Mouse (Mus musculus) lung, postnatal 36 days (tissue): ENCODE measurements around the gene Tgoln1.

Source experiments
- DNase-seq: peaks from one replicate; pipeline ENCODE4 v3.0.0; 2022; ENCODE audit warnings: mixed read lengths

Tgoln1 gene

GRCm38 (mm10) chr6:72616643-72617288, at the start of gene Tgoln1:
Gene Tgoln1 (minus strand): TSS chr6:72617000.
- peak; percentile 97 for DNase-seq

DNA sequence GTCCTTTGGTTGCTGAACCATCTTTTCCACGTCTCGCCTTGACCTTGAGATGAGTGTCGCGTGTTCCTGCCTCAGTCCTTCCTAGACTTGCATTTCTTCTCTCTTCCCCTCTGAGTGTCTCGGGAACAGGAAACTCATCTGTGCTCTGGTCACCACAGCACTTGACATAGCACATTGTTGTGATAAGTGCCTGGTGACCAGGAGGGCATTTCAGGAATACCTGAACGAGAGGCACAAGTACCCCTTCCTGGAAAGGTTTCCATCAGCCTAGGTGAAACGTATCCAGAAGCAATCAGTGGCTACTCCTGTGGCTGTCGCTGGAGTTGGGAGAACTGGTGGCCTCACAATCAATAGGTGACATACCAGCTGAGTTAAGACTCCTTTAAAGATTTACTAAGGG, 47.5 kb upstream of the Tgoln1 start:
- peak; percentile 68 for DNase-seq

GRCm38 (mm10) chr6:72663000-72663399, 46.2 kb upstream of the Tgoln1 start:
- no peak for DNase-seq

- no peak for DNase-seq
These were observed 43.6 kb upstream of the Tgoln1 start for GRCm38 (mm10) chr6:72660391-72660720.

- DNase-seq = no peak
These were observed 43.1 kb upstream of the Tgoln1 start for GRCm38 (mm10) chr6:72659717-72660390.

DNA sequence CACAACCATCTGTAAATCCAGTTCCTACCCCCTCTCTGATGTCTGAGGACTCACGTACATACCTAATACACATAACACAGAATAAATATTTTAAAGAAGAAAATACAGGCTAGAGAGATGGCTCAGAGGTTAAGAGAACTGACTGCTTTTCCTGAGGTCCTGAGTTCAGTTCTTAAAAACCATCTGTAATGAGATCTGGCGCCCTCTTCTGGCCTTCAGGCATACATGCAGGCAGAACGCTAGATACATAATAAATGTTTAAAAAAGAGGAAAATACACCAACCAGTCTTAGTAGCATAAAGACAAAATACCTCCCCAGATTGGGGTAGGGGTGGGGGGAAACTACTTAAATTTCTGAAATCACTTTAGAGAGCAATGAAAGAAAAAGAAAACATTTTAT, 41.2 kb upstream of the Tgoln1 start:
- peak; percentile 61 for DNase-seq

- no peak for DNase-seq
These were observed 39.2 kb upstream of the Tgoln1 start for GRCm38 (mm10) chr6:72656053-72656442.

DNA sequence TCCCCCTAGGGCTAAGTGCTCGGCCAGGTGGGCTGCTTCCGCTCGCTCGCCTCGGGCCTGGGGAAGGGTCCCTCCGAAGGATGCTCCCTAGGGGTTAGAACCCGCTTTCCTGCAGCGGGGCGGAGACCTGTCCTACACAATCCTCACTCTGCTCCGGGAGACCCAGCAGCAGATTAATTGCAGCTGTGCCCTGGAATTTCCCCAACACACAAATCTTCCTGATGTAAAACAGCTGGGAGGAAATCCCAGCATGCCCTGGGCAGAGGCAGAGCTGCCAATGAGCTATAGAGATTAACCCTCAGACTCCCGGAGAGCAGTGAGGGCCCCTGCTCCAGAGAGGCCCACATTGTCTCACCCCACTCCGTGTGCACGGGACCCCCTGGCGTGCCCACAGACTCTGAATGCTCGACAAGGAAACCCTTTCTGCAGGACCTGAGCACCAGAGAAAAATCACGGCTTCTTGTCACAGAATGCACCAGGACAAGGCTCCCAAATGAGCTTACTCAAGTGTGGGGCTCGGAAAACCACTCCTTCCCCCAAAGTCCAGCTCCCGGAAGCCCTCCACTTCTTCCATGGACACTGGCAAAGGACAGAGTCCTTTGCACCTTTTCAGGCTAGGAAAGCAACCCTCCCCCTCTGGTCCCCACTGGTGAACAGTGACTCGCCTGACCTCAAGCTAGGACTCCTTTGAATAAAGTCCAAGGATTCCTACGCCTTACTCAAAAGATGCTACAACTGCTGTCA, 38.7 kb upstream of the Tgoln1 start:
- DNase-seq = peak; percentile 72

DNA sequence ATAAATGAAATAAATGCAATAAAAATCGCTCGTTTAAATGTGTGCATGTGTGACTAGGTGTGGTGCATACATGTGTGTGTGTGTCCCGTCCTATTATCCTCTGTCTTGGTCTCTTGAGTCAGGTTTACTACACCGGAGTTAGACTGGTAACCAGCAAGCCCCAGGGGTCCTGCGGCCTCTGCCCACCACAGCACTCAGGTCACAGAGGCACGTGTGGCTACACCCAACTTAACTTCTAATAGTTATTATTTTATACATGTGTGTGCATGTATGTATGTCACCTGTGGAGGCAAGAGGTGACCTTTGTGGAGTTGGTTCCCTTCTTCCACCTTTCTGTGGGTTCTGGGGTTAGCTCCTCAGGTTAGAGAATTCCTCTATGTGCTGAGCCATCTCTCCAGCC, 37.6 kb upstream of the Tgoln1 start:
- no peak for DNase-seq

DNA sequence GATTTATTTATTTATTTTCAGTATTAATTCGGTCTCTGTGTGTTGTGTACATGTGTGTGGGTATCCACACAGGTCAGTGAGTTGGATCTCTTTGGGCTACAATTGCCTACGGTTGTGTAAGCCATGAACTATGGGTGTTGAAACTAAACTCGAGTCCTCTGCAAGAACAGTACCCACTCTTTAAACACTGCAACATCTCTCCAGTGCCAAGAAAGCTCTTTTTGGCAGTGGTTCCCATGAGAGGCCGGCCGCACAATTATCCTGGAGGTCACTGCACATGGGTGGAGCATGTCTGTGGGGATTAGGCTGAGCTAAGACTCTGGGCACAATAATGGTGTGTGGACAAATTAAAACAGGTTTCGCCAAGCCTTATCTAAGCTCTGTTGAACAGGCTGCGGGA, 36.6 kb upstream of the Tgoln1 start:
- DNase-seq = peak; percentile 93

DNA sequence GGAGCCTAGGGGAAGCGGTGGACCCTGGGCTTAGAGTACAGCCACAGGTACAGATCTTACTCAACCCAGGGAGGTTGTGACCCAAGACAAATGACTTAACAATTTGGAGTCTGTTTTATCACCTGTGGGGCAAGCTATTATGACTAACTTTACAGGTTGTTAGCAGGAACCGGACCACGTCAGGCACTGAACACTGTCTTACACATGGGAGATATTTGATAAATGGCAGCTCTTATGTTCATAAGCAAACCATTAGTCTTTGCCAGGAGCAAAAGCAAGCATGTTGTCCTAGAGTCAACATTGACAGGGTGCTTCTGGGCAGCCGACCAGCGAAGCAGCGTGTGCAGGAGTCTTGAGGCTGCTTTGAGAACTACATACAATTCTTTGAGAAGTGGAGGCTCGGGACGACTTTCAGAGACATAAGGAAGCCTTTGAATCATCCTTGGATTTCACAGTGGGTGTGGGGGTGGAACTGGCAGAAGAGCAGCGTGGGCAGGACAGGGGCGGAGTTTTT, 33.6 kb upstream of the Tgoln1 start:
- peak; percentile 80 for DNase-seq

DNA sequence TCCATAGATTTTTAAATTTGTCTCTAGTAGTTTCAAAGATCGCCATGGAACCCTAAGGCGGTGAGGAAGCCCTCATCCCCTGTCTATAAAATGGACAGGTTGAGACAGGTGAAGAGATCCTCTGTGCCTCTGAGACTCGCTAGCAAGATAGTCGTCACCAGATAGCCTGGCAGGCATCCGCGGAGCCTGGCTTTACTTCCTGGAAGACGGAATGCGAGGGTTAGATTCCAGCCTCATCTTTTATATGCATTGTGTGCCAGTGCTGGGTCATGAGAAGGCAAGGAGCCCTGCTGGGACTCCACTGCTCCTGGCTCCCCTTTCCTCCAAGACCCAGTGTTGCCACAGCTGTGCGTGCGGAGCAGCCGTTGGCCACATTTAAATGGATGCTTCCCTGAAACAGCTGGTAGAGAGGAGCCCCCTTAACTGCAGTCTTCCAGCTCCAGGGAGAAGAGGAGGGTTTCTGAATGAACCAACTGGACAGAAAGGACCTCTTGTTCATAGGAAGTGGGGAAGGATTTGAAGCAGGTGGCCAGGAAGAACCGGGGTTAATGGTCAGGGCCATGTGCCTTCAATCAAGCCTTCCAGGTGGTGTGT, 31.3 kb upstream of the Tgoln1 start:
- DNase-seq = no peak

- peak; percentile 88 for DNase-seq
These were observed 30.6 kb upstream of the Tgoln1 start for GRCm38 (mm10) chr6:72647383-72647820.

DNA sequence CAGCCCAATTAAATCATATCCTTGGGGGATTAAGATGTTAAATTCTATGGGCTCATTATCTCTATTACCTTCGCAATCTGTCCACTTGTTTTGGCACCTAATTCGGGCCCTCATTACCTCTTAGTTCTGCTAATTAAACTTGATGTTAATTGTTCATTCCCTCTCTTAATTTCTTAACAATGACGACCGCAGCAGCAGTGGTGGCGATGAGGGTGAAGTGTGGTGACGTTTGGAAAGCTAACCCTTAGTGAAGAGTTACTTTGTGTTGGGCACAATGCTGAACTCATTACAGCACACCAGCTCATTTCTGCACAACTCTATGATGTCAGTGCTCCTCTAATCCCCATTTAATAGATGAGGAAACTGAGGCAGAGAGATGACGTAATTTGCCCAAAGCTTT, 28.6 kb upstream of the Tgoln1 start:
- DNase-seq = no peak

DNA sequence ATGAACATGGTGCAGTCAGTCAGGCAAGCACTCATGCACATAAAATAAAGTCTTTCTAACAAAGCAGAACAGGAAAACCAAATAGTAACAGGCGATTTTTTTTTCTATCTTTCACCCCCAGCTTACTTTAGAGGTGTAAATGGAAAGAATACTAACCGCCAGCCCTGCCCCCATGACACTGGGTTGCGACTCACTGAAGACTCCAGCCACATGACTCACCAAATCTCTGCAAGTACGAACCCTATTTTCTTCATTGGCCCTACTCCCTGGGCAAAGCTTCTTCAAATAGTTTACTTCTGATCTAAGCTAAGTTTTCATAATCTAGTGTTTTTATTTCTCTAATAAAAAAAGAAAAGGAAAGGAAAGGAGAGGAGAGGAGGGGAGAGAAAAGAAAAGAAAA, 27.8 kb upstream of the Tgoln1 start:
- no peak for DNase-seq

DNA sequence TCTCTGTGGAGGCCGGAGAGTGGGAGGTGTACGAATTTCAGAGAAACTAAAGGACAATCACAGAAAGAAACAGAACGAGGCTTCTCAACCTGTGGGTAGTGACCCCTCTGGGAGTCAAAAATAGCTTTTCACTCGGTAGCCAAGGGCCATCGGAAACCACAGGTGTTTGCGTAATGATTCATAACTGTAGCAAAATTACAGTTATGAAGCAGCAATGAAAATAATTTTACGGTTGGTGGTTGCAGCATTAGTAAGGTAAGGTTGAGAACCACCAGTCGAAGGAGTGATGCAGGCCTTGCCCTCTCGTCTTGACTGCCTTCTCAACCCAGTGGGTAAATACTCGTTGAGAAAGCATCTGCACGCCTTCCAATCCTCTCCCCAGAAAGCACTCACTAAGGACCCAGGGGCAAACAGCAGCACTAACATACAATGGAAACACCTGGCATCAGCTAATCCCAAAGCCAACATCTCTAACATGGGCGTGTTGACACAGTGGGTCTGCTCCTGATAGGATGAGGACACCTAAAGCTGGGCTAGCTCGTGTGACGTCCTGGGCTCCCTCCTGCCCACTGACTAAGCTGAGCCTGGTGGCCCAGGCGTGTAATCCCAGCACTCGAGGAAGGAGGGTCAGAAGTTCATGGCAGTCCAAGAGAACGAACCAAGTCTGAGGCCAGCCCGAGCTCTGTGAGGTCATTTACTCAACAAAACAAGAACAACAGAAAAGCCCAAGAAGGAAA, 24.6 kb upstream of the Tgoln1 start:
- peak; percentile 39 for DNase-seq

- DNase-seq = no peak
These were observed 20.1 kb upstream of the Tgoln1 start for GRCm38 (mm10) chr6:72636940-72637339.

DNA sequence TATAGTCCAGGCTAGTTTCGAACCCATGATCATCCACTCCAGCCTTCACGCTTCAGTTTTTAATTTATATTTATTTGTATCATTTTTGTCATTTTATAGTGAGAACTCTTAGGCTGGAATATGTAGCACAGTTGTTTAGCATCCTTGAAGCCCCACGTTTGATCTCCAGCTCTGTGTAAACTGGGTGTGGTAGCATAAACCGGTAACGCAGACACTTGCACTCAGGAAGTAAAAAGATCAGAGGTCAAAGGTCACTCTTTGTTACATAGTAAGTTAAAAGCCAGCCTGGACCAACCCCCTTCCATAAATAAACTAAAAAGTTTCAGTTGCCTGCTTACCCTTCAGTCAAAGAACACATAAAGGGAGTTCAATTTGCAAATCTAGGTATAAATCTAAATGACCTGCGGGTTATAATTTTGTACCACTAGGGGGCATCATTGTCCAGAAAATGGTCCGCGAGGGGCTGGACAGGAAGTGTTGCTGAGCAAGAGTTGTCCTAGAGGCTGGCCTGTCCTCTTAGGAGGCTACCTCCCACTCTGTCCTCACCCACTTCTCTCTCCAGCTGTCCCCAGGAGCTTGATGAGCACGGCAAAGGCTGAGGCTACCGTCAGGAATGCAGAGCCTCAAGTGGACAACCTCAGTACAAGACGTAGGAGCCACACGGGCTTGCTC, 19.1 kb upstream of the Tgoln1 start:
- peak; percentile 85 for DNase-seq

DNA sequence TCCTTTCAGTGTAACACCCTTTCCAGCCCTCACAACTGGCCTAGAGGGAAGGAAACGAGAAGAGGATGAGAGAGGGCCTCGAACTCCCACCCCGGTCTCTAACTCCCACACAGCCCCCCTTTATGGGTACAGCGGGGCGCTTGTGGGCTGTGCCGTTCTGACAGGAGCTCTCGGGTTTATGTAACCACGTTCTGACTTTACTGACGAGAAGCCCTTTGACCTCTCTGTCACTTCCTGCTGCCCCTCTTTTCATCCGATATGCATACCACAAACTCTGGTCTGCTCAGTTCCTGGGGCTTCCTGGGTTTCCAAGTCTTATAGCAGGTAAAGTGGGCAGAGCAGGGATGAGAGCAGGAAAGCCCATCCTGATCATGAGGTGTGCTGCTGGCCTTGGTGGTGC, 17.5 kb upstream of the Tgoln1 start:
- DNase-seq = no peak

DNA sequence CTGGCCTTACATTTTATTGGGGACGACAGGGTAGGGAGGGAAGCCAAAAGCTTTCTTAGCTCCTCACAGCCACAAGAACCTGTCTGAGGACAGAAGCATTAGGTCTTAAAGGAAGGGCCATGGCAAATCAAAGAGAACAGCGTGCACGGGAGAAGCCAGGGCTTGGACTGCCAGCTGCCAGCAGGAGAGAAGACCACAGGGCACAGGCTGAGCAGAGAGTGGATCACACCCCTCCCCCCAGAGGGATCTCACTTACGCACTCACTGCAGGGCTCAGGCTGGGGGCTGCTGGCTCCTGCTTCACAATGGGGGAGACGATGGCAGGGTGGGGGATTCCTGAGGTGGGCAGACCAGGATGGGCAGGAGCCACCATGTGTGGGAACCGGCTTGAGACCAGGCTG, 14.9 kb upstream of the Tgoln1 start:
- no peak for DNase-seq

DNA sequence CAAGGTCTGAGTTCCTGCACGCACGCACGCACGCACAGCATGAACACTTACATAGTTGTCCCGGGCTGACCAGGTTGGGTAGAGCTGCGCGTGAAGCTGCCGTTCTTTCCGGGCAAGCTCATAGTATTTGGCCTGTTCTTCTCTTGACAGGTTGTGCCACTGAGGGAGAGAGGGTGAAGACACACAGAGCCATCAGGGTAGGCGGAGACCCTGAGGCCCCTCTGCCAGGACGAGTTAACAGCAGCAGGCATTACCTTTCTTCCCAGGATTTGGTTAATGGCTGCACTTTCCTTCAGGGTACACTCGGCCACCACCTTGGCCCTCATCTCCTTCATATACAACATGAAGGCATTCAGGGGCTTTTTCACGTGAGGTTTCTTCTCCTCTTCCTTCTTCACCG, 14.2 kb upstream of the Tgoln1 start:
- DNase-seq = no peak

DNA sequence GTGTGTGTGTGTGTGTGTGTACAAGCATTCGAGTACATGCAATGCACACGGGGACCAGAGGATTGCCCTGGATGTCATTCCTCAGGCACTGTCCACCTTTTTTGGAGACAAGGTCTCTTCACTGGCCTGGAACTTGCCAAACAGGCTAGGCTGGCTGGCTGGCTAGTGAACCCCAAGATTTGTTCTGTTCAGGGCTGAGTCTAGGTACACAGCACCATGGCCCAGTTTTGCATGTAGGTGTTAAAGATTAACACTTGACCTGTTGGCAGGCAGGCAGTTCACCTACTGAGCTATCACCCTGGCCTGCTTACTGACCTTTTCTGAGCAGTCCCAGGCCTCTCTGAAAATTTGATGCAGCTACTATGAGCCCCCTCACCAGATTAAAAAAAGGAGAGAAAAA, 13.6 kb upstream of the Tgoln1 start:
- peak; percentile 42 for DNase-seq
